Mouse (Mus musculus) limb, embryonic 11.5 days (tissue): ENCODE results near the gene Txlnb. TPM values are rescaled to one million over a fixed set of nuclear protein-coding genes. Genes with fewer than 3 reads are reported as not detected.
A peak's percentile ranks its signal among the peaks of the same experiment; 100 is the strongest.

Experiments used
- ATAC-seq: fragments of 200-750 bp; cut with Nextera tagmentation; 2 replicates; pipeline ENCODE4 v1.8.0; 2017; ENCODE audit warnings: low read depth; ENCODE audit not compliant: insufficient number of reproducible peaks, low FRiP score, low TSS enrichment
- DNase-seq: peaks from one replicate; pipeline ENCODE4 v3.0.0-alpha.2; 2015; ENCODE audit warnings: low spot score
- H3K27ac ChIP-seq: fragments of 300-500 bp; sonication (generic); replicated peaks from 2 replicates; pipeline ENCODE4 v1.5.1; 2014; ENCODE audit warnings: low read depth, mild to moderate bottlenecking, low read length
- H3K27me3 ChIP-seq: fragments of 300-500 bp; sonication (generic); 2 replicates; pipeline ENCODE4 v1.6.1; 2014; ENCODE audit warnings: mild to moderate bottlenecking, low read length, mixed read lengths; ENCODE audit not compliant: control insufficient read depth, insufficient read depth
- H3K36me3 ChIP-seq: fragments of 300-500 bp; sonication (generic); 2 replicates; pipeline ENCODE4 v1.6.1; 2014; ENCODE audit warnings: mild to moderate bottlenecking, low read length, moderate library complexity, mixed read lengths; ENCODE audit not compliant: control insufficient read depth, insufficient read depth
- H3K4me1 ChIP-seq: fragments of 300-500 bp; sonication (generic); 2 replicates; pipeline ENCODE4 v1.6.1; 2014; ENCODE audit warnings: low read length, mixed read lengths; ENCODE audit not compliant: control insufficient read depth, insufficient read depth
- H3K4me2 ChIP-seq: fragments of 300-500 bp; sonication (generic); 2 replicates; pipeline ENCODE4 v1.6.1; 2014; ENCODE audit warnings: low read depth, mild to moderate bottlenecking, moderate library complexity; ENCODE audit not compliant: severe bottlenecking
- H3K4me3 ChIP-seq: fragments of 300-500 bp; sonication (generic); 2 replicates; pipeline ENCODE4 v1.5.1; 2014; ENCODE audit warnings: low read depth, low read length
- H3K9ac ChIP-seq: fragments of 300-500 bp; sonication (generic); 2 replicates; pipeline ENCODE4 v1.6.1; 2014; ENCODE audit warnings: mild to moderate bottlenecking, low read length
- H3K9me3 ChIP-seq: fragments of 300-500 bp; sonication (generic); 2 replicates; pipeline ENCODE4 v1.6.1; 2016; ENCODE audit warnings: low read length; ENCODE audit not compliant: control insufficient read depth
- WGBS: fragments of 180-500 bp; shearing (Covaris S2); extraction: QIAGEN DNeasy Blood & Tissue Kit; methylation state at CpG from one replicate; pipeline ENCODE4 v1.1.7; 2014; 5-methylcytosine and 5-hydroxymethylcytosine counted together
- polyA plus RNA-seq: library from polyadenylated mRNA; unstranded; fragments of >200 nt; fragmentation: Nextera tagmentation; extraction: Ambion mirVana; gene quantifications from 2 replicates; pipeline ENCODE4 v1.2.1, GENCODE M21; 2014

Txlnb gene
- polyA plus RNA-seq, 1 experiment from 2014 or later, result 1.1 TPM

DNA sequence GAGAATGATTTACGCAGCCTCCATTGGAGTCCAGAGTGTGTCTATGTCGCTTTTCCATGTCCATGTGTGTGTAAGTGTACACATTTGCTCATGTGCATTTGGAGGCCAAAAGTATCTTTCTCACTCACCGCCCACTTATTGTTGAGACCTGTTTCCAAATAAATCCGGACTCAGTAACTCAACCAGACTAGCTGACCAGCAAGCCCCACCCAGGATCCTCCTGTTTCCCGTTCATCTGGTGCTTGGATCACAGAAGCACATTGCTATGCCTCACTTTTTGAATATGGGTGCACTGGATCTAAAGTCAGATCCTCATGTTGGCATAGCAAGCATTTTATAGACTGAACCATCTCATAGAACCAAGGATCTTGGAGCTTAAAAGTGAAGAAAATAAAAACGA, 39.0 kb downstream of the Txlnb start:
- no peaks in the 10 kb centered on the region for H3K36me3 ChIP-seq
- H3K4me3 ChIP-seq, result no peak overlapping the region
- no peaks in the 10 kb centered on the region for H3K4me1 ChIP-seq
- H3K9ac ChIP-seq, result no peak overlapping the region
- H3K4me2 ChIP-seq, result no peak overlapping the region
- H3K27ac ChIP-seq, result no peak overlapping the region
- no peaks in the 10 kb centered on the region for H3K9me3 ChIP-seq
- DNase-seq, result no peak
- WGBS, result 86% methylated on average over 6 of the region's 6 CpGs
- no peak for ATAC-seq
- H3K27me3 ChIP-seq, result no peaks in the 10 kb centered on the region

DNA sequence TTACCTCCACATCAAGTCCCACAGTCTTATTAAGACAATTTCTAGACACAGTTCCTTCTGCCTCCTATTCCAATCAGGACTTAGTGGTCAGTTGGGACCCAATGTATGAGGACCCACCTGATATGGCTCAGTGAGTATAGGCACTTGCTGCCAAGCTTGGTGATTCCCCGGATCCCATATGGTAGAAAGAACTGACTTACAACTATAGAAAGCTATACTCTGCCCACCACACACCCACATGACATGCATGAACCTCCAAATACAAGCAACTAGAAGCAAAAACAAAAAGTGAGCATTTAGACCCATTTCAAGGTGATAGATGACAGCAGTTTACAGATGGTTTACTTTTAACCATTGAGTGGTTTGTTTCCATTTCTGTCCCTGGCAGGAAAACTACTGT, 40.2 kb downstream of the Txlnb start:
- no peaks in the 10 kb centered on the region for H3K4me1 ChIP-seq
- 94% methylated on average over 1 of the region's 1 CpGs for WGBS
- ATAC-seq (no peak), DNase-seq (no peak)
- no peak overlapping the region for H3K4me2 ChIP-seq
- no peaks in the 10 kb centered on the region for H3K9me3 ChIP-seq
- no peaks in the 10 kb centered on the region for H3K27me3 ChIP-seq
- no peak overlapping the region for H3K4me3 ChIP-seq
- no peaks in the 10 kb centered on the region for H3K36me3 ChIP-seq
- H3K9ac ChIP-seq, result no peak overlapping the region
- H3K27ac ChIP-seq, result no peak overlapping the region

DNA sequence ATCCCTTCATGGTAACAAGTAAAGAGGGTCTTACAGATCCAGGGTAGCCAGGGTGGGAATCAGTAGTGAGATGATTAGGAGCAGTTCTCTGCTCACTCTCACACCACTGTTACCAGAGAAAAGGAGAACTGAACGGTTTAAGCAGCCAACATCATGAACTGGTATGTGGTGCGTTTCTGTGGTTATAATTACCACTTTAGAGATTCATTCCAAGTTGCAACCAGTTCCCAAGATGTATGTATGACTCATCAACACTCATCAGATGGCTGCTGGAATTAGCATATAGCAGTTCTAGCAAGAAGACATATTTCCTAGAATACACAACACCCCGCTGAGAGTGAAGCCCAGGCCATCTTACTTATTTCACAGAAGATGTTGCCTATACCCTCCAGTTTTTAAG, 46.0 kb downstream of the Txlnb start:
- no peaks in the 10 kb centered on the region for H3K27me3 ChIP-seq
- no peak for DNase-seq
- ATAC-seq, result no peak
- WGBS, result 86% methylated on average over 3 of the region's 3 CpGs
- H3K9ac ChIP-seq, result no peak overlapping the region
- no peaks in the 10 kb centered on the region for H3K36me3 ChIP-seq
- H3K4me1 ChIP-seq, result no peaks in the 10 kb centered on the region
- H3K9me3 ChIP-seq, result no peaks in the 10 kb centered on the region
- H3K4me3 ChIP-seq, result no peak overlapping the region
- no peak overlapping the region for H3K27ac ChIP-seq
- no peak overlapping the region for H3K4me2 ChIP-seq

DNA sequence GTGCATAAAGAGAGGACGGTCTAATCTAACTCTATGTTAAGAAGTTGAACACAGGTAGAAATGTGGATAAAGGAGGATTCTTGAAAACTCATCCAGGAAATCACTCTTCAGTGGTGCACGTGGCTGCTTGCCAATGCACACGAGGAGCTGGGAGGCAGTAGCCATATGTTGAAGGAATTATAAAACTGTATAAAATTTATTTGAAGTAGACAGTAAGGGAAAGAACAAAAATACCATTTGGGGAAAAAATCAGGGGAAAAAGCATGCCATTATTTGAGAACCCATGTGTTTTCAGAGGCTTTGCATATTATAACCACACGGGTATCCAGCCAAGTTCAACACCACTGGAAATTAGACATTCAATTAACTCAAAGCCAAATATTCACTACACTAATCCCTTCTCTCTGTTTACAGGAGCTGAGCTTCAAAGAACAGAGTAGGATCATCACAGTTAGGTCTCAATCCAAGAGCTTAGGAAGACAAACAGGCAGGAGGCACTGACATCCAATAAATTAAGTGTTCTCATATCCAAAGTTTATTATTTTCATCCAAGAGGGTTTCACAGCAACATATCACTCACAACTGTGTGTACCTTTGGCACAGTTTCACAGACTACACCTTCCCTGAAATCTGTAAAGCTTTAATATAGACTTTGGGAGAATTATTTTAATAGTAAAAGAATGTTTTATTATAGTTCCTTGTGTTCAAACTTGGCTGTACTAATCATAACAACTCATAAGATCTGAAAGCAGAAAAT, 48.9 kb downstream of the Txlnb start:
- 89% methylated on average over 4 of the region's 4 CpGs for WGBS
- Histone ChIP-seq H3K4me1 (no peaks in the 10 kb centered on the region), H3K36me3 (no peaks in the 10 kb centered on the region), H3K27me3 (no peaks in the 10 kb centered on the region), H3K4me3 (no peak overlapping the region), H3K9me3 (no peaks in the 10 kb centered on the region), H3K9ac (no peak overlapping the region), H3K4me2 (no peak overlapping the region), H3K27ac (no peak overlapping the region)
- DNase-seq, result no peak
- no peak for ATAC-seq

DNA sequence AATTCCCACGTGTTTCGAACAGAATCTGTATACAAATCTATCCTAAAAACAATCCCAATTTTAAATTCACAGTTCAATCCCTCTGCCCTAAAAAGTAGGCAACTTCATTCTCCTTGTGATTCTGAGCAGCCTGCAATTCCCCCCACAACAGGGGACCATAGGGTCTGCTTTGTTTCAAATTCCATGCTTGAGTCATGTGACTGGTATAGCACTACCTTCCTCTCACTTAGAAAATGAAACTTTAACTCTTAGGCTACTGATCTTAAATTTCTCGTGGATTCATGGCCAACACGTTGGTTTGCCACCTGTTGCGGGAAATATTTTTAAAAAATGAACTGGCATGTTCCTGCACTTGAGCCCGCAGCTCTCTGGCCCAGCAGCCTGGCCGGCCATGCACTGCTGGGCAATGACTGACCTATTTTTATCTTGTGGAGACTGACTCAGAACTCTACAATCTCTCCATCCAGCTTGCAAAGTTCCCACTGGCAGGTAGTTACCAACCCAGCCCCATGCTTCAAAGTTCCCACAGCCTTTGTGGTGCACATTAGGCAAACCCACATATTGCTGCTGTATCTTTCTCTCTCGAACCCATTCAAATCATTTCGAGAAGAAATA, 61.7 kb downstream of the Txlnb start:
- Histone ChIP-seq H3K4me1 (no peaks in the 10 kb centered on the region), H3K4me2 (no peak overlapping the region), H3K9ac (no peak overlapping the region), H3K27ac (no peak overlapping the region), H3K36me3 (no peaks in the 10 kb centered on the region), H3K27me3 (no peaks in the 10 kb centered on the region), H3K9me3 (no peaks in the 10 kb centered on the region), H3K4me3 (no peak overlapping the region)
- DNase-seq (no peak), ATAC-seq (no peak)
- WGBS, result 90% methylated on average over 9 of the region's 9 CpGs

DNA sequence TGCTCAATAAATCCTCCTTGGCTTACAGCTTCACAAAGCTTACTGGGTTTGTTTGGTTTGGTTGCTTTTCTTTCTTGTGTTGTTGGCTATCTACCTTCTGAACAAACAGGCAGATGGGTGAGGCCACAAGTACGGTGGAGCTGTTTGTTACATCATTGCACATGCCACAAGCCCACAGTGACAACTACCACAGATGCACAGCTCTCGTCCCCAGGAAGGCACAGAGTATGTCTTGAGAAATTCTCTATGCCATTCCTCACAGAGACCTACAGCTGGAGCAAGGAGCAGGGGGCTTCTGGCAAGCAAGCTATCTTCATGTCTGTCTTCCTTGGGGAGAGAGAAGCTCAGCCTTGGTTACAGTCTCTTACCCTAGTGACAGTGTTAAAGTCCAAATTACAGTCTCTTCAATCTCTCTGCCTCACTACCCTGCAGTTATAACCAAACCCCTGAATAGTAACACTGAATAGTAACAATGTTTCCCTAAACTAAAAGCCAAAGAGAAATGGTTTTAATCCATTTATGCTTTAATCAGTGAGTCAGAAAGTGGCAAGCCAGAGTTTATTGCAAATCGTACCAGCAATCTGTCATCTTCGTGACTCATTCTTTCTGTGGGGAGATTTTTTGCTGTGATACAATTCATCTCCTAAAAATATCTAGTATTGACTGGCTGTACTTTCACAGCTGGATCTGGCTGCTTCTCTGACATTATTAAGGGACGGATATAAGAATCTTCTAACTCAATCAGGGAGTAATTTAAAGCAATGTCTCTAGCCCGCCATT, 64.9 kb downstream of the Txlnb start:
- WGBS, result 78% methylated on average over 6 of the region's 6 CpGs
- ATAC-seq, result no peak
- H3K27ac ChIP-seq, result no peak overlapping the region

DNA sequence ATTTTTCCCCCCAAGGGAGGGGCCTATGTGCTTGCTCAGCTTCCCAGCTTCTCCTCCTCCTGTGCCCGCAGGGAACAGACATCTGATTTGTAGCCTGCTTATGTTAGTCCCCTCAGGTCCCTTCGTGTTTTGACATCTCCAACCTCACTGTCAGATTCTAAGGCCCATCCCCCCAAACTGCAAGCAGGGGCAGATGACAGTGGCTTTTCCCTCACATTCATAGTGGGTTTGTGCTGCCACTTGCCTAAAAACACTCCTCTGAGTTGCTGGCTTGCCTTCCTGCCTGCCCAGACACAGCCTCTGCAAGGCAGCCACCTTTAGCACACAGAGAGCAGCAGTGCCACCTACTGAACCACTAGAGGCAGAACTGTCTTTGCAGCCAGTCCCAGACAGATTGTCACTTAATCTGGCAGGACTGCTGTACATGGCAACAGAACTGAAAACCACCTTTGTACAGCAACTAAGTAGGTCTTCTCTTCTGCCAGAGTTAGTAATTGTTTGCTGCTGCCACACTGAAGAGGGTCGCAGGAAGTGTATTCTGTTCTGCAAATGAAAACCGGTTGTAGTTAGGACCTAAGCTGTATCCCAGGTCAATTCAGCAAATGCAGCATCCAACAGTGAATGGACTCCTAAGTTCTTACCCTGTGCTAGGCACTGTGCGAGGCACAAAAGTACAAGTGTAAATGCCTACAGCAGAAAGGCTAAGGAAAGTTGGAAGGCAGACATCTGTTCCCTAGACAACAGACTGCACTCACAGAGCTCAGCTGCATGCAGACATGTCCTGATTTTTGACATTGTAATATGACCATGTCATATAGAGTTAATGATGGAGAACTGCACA, 74.0 kb downstream of the Txlnb start:
- no peaks in the 10 kb centered on the region for H3K27me3 ChIP-seq
- ATAC-seq (peak; percentile 80; the same call in 1 of the 2 replicates), DNase-seq (peak; percentile 71)
- H3K9ac ChIP-seq, result no peak overlapping the region
- no peaks in the 10 kb centered on the region for H3K36me3 ChIP-seq
- H3K27ac ChIP-seq, result no peak overlapping the region
- WGBS, result 37% methylated on average over 5 of the region's 5 CpGs
- H3K9me3 ChIP-seq, result no peaks in the 10 kb centered on the region
- H3K4me3 ChIP-seq, result no peak overlapping the region
- H3K4me1 ChIP-seq, result no peaks in the 10 kb centered on the region
- H3K4me2 ChIP-seq, result no peak overlapping the region

More for the DNA sequence above, 64.9 kb downstream of the Txlnb start:
- Histone ChIP-seq H3K4me1 (no peaks in the 10 kb centered on the region), H3K27me3 (no peaks in the 10 kb centered on the region), H3K9ac (no peak overlapping the region), H3K36me3 (no peaks in the 10 kb centered on the region), H3K4me2 (no peak overlapping the region), H3K9me3 (no peaks in the 10 kb centered on the region), H3K4me3 (no peak overlapping the region)
- DNase-seq, result no peak
